Mouse (Mus musculus): ENCODE measurements around the gene Aqp7. TPM values are rescaled to one million over a fixed set of nuclear protein-coding genes. Genes with fewer than 3 reads are reported as not detected.
"Not testable (repeated sequence)": the region's sequence is repeated elsewhere in the genome, so short reads cannot be mapped to it uniquely, and the experiment has no call there.

The Aqp7 gene
- total RNA-seq (2015; ENCODE audit: low replicate concordance): not detected in 2 replicates
- total RNA-seq (2017; ENCODE audit: low replicate concordance): not detected in 2 replicates

DNA sequence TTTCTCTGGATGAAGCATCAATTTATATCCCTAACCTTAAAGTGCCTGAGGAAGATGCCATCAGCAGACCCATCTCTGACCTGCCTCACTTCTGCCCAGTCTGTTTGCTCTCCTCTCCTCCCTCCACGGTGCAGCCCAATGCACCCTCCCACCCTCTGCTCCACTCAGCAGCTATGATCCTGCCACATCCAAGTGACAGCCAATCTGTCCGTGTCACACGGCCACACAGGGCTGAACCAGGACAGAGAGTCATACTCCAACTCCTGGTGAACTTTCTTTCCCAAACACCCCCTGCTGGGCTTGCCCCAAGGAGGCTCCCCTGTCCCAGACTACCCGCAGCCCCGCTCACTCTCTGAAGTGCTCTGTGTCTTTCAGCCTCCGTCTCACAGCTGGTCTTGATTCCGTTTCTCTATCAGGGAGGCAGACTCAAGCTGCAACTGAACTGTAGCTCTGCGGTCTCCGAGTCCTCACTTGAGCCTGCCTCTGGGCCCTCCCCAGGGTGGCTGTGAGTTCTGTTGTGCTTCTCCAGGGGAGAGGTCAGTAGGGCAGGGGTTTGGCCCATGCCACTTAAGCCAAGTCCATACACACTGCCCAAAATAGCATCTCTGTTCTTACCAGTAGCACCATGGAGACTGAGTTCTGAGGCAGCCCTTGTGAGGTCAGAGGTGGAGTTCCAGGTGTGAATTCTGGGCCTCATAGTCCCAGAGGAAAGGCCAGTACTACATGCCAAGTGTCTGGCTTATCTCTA, at the start of gene Aqp7:
Aqp7 (minus strand) TSS at position 616 of the 748 bp plus-strand sequence.
- ATAC-seq (replicated peaks; ENCODE audit: low FRiP score, poor library complexity, severe bottlenecking): no peak

DNA sequence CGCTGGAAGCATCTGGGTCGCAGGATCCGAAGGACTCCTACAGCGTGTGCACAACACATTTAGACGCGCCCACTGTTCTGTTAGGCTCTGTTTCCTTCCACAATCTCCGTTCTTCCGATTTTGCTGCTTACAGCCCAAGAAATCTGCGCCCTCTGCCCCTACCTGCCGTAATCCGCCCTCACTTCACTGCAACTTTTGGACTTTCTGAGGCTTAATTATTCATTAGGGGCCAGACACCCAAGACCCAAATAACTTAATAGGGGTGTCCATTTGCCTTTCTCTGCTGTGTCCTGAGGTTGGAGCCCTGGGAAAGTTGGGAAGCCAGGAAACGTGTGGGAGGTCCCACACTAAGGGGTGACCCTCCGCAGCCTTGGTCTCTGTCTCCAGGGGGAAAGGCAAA, 49.4 kb upstream of the Aqp7 start:
- no peak for ATAC-seq (replicated peaks; ENCODE audit: low FRiP score, poor library complexity, severe bottlenecking)

DNA sequence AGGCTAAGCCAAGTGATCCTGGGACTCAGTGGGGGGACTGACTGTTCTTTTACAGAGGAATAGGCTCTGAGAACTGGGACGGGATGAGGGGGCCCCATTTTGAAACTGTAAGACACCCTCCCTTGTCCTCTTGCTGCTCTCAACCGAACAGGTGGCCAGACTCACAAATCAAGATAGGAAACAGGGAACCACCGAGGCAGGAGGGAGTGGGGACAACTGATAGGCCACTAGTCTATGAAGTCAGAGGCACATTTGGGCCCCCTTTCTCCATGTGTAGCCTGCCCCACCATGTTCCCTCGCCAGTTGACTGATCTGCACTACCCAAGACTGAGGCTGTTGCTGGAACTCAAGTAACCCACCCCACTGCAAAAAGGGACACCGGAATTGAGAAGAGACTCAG, 48.9 kb upstream of the Aqp7 start:
- ATAC-seq (replicated peaks; ENCODE audit: low FRiP score, poor library complexity, severe bottlenecking): no peak

DNA sequence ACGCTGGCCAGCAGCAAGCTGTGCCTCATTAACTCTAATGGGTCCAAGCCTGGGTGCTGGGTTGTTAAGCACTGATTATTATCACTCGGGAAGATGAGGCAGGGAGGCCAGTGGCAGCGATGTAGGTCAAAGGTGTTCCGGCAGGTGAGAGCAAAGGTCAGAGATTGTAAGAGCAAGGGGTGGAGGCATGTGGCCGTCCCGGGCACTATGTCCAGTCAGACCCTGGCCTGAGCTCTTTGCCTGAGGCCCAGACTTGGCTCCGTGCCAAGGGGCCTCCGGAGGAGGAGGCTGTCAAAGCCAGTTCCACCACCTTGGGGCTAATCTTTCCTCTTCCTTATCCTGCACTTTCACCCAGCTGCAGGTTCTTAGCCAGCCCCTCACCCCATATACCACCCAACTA, 48.2 kb upstream of the Aqp7 start:
- ATAC-seq (replicated peaks; ENCODE audit: low FRiP score, poor library complexity, severe bottlenecking): no peak

DNA sequence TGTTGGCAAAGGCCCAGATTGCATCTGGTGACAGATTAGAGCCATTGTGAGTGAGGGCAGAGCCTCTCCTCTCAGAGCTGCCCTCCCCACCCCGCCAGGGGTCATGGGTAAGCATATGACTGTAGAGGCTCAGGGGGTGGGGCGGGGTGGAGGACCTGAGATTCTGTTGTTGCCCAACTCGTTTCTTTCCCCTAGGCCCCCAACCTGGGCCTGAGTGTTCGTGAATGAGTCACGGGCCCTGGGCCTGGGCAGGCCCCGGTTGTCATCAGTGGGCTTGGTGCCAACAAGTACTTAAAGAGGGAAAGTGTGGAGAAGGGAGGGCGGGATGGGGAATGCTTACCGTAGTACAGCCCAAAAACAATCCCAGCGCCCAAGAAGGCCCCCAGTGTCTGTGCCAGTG, 46.4 kb upstream of the Aqp7 start:
- no peak for ATAC-seq (replicated peaks; ENCODE audit: low FRiP score, poor library complexity, severe bottlenecking)

DNA sequence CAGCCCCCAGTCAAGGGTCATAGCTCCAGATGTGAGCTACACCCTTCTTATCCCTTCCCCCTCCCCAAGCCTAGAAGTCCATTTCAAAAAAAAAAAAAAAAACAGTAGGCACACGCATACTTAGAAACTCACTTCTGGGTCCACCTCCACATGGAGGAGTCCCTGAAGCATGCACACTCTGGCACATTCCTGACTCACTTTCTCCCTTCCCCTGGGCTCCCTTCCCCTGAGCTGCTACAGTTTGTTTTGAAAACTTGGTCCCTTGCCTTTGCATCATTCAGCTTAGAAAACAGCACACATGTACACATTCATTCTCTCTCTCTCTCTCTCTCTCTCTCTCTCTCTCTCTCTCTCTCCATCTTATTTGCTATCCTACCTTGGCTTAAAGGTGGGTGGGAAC, 45.0 kb upstream of the Aqp7 start:
- no peak for ATAC-seq (replicated peaks; ENCODE audit: low FRiP score, poor library complexity, severe bottlenecking)

DNA sequence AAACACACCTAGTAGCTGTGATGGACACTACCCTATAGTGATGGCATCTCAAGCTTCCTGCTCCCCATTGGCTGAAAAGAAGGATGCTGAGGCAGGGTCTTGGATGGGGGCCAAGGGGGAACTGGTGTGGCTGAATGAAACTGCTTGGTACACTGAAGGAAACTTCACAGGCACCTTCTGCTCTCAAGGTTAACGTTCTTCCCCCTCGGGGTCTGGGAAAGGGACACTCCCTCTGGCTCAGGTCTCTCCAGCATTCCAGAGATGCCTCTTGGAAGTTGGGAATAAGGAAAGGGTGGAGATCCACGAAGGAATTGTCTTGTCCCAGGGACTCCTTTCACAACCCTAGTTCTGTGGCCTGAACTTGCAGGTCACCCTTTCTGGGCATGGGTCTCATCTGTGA, 43.5 kb upstream of the Aqp7 start:
- ATAC-seq (replicated peaks; ENCODE audit: low FRiP score, poor library complexity, severe bottlenecking): no peak

DNA sequence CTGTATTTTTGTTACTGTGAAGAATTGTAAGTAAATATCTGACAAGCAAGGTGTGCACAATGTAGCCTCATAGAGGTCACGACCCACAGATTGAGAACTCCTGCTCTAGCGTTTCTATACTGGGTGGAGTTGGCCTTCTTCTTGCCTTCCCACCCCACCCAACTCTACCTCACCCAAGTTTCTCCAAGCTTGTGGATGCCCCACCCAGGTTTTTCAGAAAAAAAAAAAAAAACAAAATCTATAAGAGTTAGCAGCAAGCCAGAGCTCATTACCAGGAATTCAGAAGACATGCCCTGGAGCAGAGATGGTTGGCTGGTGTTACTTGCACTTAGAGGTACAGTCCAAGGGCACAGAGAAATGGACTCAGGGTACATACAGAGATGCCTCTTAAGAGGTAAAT, 41.8 kb upstream of the Aqp7 start:
- ATAC-seq (replicated peaks; ENCODE audit: low FRiP score, poor library complexity, severe bottlenecking): peak; percentile 59

DNA sequence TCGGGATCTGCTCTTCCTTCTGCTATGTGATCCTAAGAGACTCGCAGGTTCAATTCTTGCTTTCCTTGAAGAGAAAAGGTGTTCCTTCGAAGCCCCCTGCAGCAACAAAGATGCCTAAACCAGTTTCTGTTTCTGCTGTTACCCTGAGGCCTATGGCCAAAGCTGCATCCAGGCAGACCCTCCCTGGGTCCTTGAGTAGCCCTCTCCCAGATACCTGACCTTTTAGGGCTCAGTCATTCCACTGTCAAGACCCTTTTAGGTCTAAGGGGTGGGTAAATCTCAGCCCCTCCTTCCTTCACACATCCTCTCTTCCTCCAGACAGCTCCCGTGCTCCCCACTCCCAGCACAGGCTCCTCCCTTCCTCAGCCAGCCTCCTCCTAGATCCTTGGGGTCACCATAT, 41.2 kb upstream of the Aqp7 start:
- no peak for ATAC-seq (replicated peaks; ENCODE audit: low FRiP score, poor library complexity, severe bottlenecking)

DNA sequence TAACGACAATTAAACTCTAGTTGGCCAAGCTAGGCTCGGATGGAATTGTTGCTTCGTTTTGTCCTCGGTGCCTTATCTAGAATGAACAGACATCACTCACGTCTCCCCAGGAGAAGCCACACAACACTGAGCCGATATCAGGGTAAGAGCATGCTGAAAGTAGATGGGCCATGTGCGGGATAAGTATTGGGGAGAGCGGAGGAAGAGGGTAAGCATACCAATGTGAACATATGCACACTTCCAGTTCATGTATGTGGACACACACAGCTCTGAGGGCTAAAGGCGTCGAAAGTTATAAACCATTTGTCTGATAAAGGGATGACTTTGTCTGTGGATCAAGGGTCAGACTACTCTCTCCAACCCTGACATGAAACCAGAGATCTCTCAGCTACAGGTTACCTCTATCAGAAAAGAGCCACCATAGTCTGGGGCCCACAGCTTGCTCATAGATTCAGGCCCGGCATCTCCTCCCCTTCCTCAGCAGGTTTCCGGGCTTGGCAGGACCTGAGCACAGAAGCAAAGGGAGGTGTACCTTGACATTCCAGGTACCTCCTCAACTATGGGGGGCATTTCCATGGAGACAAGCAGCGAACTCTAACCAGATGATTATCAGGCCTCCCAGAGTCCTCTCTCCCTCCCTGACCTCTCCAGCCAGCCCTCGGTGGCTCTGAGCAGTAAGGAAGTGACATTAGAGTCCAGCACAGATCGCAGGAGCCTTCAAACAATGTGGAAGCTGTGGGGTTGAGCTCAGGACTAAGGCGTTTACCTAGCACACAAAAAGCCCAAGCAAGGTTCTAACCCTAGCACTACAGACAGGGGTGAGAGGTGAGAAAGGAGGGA, 39.7 kb upstream of the Aqp7 start:
- ATAC-seq (replicated peaks; ENCODE audit: low FRiP score, poor library complexity, severe bottlenecking): peak; percentile 86

DNA sequence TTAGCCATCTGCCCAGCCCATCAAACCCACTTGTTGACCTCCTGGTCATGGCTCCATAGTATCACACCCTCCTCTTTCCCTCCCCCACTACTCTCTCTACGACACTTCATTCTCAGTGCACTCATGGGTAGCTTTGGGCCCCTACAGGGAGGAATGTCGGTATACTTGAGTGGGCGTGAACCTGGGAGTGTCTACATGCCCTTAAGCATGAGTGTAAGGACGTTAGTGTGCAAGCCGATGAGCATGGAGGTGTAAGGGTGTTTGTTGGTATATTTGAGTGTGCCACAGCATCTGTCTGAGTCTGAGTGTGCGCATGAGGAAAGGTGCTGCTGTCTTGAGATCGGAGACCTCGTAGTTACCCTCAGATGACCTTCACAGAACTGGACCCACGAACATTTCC, 39.0 kb upstream of the Aqp7 start:
- ATAC-seq (replicated peaks; ENCODE audit: low FRiP score, poor library complexity, severe bottlenecking): peak; percentile 67

DNA sequence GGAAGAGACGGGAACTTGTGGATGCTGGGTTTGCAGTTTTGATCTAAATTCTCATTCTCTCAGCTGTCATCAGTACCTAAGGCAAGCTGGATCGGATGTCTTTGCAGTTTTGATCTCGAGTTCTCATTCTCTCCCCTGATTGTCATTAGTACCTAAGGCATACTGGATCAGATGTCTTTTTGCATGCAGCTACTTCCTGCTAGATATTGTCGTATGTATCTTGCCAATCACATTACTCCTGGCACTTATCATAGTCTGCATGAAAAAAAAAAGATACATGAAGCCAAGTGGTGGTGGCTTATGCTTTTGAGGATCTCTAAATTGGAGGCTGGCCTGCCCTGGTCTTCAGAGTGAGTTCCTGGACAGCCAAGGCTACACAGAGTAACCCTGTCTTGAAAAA, 36.9 kb upstream of the Aqp7 start:
- no peak for ATAC-seq (replicated peaks; ENCODE audit: low FRiP score, poor library complexity, severe bottlenecking)

DNA sequence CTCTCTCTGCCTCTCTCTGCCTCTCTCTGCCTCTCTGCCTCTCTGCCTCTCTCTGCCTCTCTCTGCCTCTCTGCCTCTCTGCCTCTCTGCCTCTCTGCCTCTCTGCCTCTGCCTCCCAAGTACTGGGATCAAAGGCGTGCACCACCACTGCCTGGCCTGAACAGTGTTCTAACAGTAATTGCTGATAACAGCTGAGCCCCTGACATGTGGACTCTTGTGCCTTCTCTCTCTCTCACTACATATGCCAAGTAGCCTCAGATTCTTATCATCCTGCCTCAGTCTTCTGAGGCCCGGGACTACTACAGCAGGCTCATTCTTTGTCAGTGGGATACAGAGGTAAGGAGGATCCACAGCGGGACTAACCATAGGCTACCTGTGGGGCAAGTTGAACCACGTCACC, 34.9 kb upstream of the Aqp7 start:
- ATAC-seq (replicated peaks; ENCODE audit: low FRiP score, poor library complexity, severe bottlenecking): not testable (repeated sequence)

DNA sequence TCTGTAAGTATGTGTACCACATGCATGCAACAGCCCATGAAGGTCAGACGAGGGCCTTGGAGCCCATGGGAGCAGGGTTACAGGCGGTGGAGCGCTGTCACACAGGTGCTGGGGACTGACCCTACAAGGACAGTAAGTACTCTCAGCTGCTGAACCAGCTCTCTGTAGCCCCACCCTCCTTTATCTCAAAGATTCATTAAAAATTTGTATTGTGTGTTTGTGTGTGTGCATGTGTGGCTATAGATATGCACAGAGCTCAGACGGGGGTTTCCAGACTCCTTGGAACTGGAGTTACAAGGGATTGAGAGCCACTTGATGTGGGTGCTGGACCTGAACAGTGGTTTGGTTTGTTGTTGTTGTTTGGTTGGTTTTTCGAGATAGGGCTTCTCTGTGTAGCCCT, 33.8 kb upstream of the Aqp7 start:
- ATAC-seq (replicated peaks; ENCODE audit: low FRiP score, poor library complexity, severe bottlenecking): no peak

DNA sequence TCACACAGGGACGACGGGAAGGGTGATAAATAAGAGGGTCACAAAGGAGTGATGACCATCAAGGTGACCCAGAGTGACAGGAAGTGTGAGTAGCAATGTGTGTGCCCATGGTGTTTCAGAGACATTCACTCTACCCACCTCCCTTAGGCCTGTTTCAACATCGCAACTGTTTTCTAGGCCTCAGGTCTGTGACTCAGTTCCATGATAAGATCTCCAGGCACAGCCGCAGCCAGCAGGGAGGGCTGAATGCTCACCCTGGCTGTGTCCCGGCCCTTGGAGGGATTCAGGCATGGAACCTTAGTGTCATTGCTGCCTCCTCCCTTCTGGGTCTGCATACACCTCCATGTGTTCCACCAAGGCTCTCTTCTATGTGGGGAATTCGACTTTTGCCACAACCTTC, 30.8 kb upstream of the Aqp7 start:
- ATAC-seq (replicated peaks; ENCODE audit: low FRiP score, poor library complexity, severe bottlenecking): 0 out of 2 replicates have a peak, but pooled peaks have one; percentile 26

DNA sequence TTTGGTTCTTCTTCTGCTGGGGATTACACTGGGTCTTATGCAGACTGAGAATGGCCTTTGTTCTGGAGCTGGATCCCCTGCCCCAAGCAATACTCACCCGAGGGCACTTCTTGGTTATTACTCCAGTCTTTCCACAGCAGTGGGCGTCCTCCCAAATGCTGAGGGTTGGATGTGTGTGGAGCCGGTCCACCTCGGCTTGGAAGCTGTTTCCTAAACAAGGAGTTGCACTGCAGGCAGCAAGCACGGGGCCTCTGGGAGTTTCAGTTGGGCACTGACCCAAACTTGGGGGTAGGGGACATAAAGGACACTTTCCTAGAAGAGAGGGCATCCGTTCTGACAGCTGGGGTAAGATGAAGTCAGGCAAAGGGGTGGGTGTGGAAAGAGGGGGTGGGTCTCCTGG, 26.5 kb upstream of the Aqp7 start:
- ATAC-seq (replicated peaks; ENCODE audit: low FRiP score, poor library complexity, severe bottlenecking): no peak

DNA sequence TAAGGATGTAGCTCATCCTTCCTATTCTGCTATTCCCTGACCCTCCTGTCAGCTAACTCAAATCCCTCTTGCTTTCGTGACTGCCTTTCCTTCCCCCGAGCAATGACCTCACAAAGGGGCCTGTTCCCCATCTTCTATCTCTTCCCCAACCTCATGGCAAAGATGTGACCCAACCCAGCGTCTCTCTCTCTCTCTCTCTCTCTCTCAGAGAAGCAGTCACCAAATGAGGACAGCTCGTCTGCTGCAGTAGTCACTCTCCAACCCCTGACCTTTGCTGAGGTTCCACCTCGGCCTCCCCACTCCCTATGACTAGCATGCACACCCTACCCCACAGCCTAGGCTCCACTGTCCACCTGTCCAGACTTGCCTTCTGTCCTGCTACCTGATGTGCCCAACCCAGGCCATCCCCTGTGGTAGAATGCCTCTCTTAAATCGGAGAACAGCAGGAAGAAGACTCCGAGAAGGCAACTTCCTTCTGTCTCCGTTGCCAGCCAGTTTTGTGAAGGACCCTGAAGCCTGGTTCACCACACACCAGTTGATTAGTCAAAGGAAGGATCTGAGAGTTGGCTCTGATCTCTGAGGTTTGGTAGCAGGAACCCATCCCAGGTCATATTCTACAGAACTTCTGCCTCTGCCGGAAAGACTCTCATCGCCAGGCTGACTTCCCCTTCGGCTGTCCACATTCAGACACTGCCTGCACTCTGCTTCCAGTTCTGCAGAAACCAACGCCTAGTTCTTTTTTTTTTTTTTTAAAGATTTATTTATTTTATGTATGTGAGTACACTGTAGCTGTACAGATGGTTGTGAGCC, 25.3 kb upstream of the Aqp7 start:
- ATAC-seq (replicated peaks; ENCODE audit: low FRiP score, poor library complexity, severe bottlenecking): no peak

DNA sequence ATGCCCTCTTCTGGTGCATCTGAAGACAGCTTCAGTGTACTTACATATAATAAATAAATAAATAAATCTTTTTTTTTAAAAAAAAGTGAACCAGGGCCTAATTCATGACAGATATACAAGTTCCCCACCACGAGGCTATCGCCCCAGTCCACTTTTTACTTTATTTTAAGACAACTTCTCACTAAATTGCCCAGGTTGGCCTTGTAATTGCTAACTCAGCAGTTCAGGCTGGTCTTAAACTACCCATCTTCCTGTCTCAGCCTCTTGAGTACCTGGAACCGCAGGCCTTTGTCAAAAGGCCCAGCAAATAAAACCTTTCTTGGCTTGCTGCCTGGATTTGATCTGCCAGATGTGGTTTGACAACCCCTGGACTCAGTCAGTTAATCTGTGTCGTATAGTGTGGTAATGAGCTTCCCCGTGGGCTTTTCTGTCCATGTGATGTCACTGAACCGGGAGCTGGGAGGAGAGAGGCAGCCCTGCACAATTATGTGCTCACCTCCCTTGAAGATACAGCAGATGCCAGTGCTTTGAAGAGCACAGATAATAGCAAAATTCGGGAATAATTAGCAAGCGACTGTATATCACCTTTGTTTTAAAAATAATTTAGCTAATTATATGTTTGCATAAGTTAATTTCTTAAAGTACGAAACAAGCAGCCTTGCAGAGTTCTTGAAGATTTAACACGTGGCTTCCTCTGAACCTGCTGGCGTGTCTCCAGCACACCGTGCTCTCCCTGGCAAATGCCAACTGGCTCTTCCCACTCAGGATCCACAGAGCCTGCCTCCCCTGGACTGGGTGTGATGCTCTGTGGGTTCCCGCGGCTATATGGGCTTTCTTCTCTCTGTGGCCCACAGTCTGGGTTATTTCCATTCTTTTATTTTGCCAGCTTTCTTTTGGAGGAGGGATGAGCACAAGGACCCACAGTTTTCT, 23.8 kb upstream of the Aqp7 start:
- ATAC-seq (replicated peaks; ENCODE audit: low FRiP score, poor library complexity, severe bottlenecking): no peak

DNA sequence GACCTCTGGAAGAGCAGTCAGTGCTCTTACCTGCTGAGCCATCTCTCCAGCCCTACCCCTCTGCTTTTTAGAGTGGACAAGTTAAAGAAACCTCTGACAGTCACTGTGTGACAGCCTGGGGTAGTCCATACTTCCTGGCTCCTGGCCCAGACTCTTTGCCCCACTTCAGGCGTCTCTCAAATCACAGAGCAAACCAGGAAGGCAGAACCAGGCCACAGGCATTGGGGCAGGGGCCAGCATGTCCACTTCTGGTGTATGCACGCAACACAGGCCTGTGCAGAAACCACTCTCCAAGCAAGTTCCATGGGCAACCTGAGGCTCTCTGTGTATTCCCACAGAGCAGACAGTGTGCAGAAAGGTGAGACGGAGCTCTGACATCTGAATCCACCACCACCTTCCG, 17.3 kb upstream of the Aqp7 start:
- ATAC-seq (replicated peaks; ENCODE audit: low FRiP score, poor library complexity, severe bottlenecking): no peak

Data from erythroid progenitor cell, adult 5-6 weeks (primary cell).